Mouse (Mus musculus) lung, postnatal 0 days (tissue): Measurements from ENCODE around the gene Pkig. TPM values are rescaled to one million over a fixed set of nuclear protein-coding genes. Genes with fewer than 3 reads are reported as not detected.

Experiments used
- ATAC-seq: fragments of 200-750 bp; cut with Nextera tagmentation; 2 replicates; pipeline ENCODE4 v1.8.0; 2017; ENCODE audit warnings: moderate library complexity
- DNase-seq: peaks from one replicate; pipeline ENCODE4 v3.0.0-alpha.2; 2016; ENCODE audit warnings: low spot score
- H3K27ac ChIP-seq: fragments of 300-500 bp; sonication (generic); 2 replicates; pipeline ENCODE4 v1.5.1; 2014; ENCODE audit warnings: antibody characterized with exemption, mild to moderate bottlenecking, low read length, mixed read lengths
- H3K27me3 ChIP-seq: fragments of 300-500 bp; sonication (generic); replicated peaks from 2 replicates; pipeline ENCODE4 v1.6.1; 2014; ENCODE audit warnings: low read length, mixed read lengths; ENCODE audit not compliant: insufficient read depth
- H3K36me3 ChIP-seq: fragments of 300-500 bp; sonication (generic); 2 replicates; pipeline ENCODE4 v1.6.1; 2014; ENCODE audit warnings: low read length, mixed read lengths; ENCODE audit not compliant: insufficient read depth
- H3K4me1 ChIP-seq: fragments of 300-500 bp; sonication (generic); 2 replicates; pipeline ENCODE4 v1.6.1; 2014; ENCODE audit warnings: antibody characterized with exemption, low read depth, low read length, mixed read lengths; ENCODE audit not compliant: insufficient read depth
- H3K4me2 ChIP-seq: fragments of 300-500 bp; sonication (generic); replicated peaks from 2 replicates; pipeline ENCODE4 v1.6.1; 2014; ENCODE audit warnings: low read depth, mild to moderate bottlenecking, low read length, moderate library complexity, mixed read lengths
- H3K4me3 ChIP-seq: fragments of 300-500 bp; sonication (generic); 2 replicates; pipeline ENCODE4 v1.5.1; 2014; ENCODE audit warnings: low read depth, low read length
- H3K9ac ChIP-seq: fragments of 300-500 bp; sonication (generic); replicated peaks from 2 replicates; pipeline ENCODE4 v1.6.1; 2014; ENCODE audit warnings: low read depth, mild to moderate bottlenecking
- H3K9me3 ChIP-seq: fragments of 300-500 bp; sonication (generic); 2 replicates; pipeline ENCODE4 v1.6.1; 2016; ENCODE audit warnings: low read length, mixed read lengths
- CTCF ChIP-seq: IDR thresholded peaks from 2 replicates; pipeline ENCODE4 v1.5.1; 2016; ENCODE audit warnings: antibody characterized with exemption, mild to moderate bottlenecking
- EP300 ChIP-seq: IDR thresholded peaks from 2 replicates; pipeline ENCODE4 v1.6.1; 2016; ENCODE audit warnings: antibody characterized with exemption, mild to moderate bottlenecking, control low read depth
- WGBS: fragments of 180-500 bp; shearing (Covaris S2); extraction: QIAGEN DNeasy Blood & Tissue Kit; methylation state at CpG from one replicate; pipeline ENCODE4 v1.1.7; 2014; 5-methylcytosine and 5-hydroxymethylcytosine counted together
- polyA plus RNA-seq: library from polyadenylated mRNA; unstranded; fragments of >200 nt; fragmentation: Nextera tagmentation; extraction: Ambion mirVana; gene quantifications from 2 replicates; pipeline ENCODE4 v1.2.1, GENCODE M21; 2015

Pkig gene
- polyA plus RNA-seq, 1 experiment from 2014 or later = 106 TPM

DNA sequence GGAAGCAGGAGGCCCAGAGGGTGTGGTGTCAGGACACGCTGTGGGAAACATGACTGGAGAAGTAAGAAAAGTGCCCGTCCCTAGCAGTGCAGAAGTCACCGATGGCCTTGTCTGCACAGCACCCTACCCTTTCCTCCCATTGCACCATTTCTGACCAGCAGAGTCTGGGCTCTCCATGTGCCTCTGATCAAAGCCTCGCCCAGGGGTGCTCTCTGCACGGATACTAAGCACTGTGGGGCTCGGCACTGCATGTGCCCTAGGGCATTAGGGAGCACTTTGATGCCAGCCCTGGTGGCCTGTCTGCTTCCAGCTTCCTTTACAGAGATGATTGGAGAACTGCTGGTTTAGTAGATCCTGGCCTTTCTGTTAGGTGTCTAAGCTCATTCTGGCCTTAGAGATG, 54.7 kb downstream of the Pkig start:
- Histone ChIP-seq H3K4me3 (no peak overlapping the region), H3K27ac (no peak overlapping the region), H3K4me1 (peaks cover 5% of the 10 kb centered on the region; the same call in 1 of the 2 replicates), H3K9ac (no peak overlapping the region), H3K36me3 (no peaks in the 10 kb centered on the region), H3K9me3 (no peaks in the 10 kb centered on the region), H3K4me2 (no peak overlapping the region), H3K27me3 (no peaks in the 10 kb centered on the region)
- WGBS = 80% methylated on average over 6 of the region's 6 CpGs
- DNase-seq (no peak), ATAC-seq (no peak)
- TF ChIP-seq EP300 (no peak), CTCF (no peak)

GRCm38 (mm10) chr2:163713340-163713739, 55.2 kb downstream of the Pkig start:
- no peak for DNase-seq
- Histone ChIP-seq H3K27ac (0 out of 2 replicates have a peak overlapping the region, but pooled peaks have one; percentile 43), H3K4me3 (no peak overlapping the region), H3K4me2 (no peak overlapping the region), H3K4me1 (peaks cover 5% of the 10 kb centered on the region; the same call in 1 of the 2 replicates), H3K36me3 (no peaks in the 10 kb centered on the region), H3K9me3 (no peaks in the 10 kb centered on the region), H3K27me3 (no peaks in the 10 kb centered on the region), H3K9ac (no peak overlapping the region)
- no peak for ATAC-seq
- 67% methylated on average over 3 of the region's 3 CpGs for WGBS
- TF ChIP-seq EP300 (no peak), CTCF (no peak)

DNA sequence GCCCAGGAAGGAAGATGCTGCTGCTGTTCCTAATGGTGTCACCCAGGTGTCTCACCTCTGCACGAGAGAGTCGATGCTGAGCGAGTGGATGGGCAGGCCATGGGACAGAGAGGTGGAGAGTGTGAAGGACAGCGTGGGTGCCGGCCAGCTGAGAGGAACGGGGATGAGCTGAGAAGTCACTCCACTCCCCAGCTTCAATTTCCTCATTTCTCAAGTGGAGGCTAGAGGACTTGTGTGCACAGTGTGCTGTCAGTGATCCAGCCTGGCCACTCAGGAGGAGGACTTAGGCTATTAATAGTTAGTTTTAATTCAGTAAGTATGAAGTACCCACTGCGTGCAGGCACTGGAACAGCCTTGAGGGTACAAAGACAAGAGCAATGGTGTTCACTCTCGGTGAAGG, 58.3 kb downstream of the Pkig start:
- no peak overlapping the region; the same call in 1 of the 2 replicates for H3K27ac ChIP-seq
- H3K9ac ChIP-seq = no peak overlapping the region
- DNase-seq (peak; percentile 49), ATAC-seq (peak; percentile 32)
- TF ChIP-seq EP300 (no peak), CTCF (no peak)
- H3K27me3 ChIP-seq = no peaks in the 10 kb centered on the region
- WGBS = 42% methylated on average over 8 of the region's 8 CpGs
- H3K36me3 ChIP-seq = no peaks in the 10 kb centered on the region
- H3K4me3 ChIP-seq = no peak overlapping the region
- H3K4me2 ChIP-seq = no peak overlapping the region
- no peaks in the 10 kb centered on the region for H3K9me3 ChIP-seq
- peaks cover 5% of the 10 kb centered on the region; the same call in 1 of the 2 replicates for H3K4me1 ChIP-seq

GRCm38 (mm10) chr2:163716853-163717252, 58.7 kb downstream of the Pkig start:
- Histone ChIP-seq H3K27me3 (no peaks in the 10 kb centered on the region), H3K9me3 (no peaks in the 10 kb centered on the region), H3K27ac (no peak overlapping the region), H3K36me3 (no peaks in the 10 kb centered on the region), H3K4me1 (peaks cover 5% of the 10 kb centered on the region; the same call in 1 of the 2 replicates), H3K9ac (no peak overlapping the region), H3K4me3 (no peak overlapping the region), H3K4me2 (no peak overlapping the region)
- WGBS = 34% methylated on average over 6 of the region's 6 CpGs
- DNase-seq = no peak
- TF ChIP-seq CTCF (no peak), EP300 (no peak)
- no peak for ATAC-seq

- H3K9ac ChIP-seq = no peak overlapping the region
- DNase-seq (no peak), ATAC-seq (no peak)
- H3K36me3 ChIP-seq = no peaks in the 10 kb centered on the region
- no peak overlapping the region for H3K27ac ChIP-seq
- 20% methylated on average over 2 of the region's 2 CpGs for WGBS
- H3K4me2 ChIP-seq = no peak overlapping the region
- no peaks in the 10 kb centered on the region for H3K9me3 ChIP-seq
- TF ChIP-seq EP300 (no peak), CTCF (no peak)
- peaks cover 5% of the 10 kb centered on the region; the same call in 1 of the 2 replicates for H3K4me1 ChIP-seq
- H3K4me3 ChIP-seq = no peak overlapping the region
- H3K27me3 ChIP-seq = no peaks in the 10 kb centered on the region
These were observed 60.3 kb downstream of the Pkig start for GRCm38 (mm10) chr2:163718526-163718925.

DNA sequence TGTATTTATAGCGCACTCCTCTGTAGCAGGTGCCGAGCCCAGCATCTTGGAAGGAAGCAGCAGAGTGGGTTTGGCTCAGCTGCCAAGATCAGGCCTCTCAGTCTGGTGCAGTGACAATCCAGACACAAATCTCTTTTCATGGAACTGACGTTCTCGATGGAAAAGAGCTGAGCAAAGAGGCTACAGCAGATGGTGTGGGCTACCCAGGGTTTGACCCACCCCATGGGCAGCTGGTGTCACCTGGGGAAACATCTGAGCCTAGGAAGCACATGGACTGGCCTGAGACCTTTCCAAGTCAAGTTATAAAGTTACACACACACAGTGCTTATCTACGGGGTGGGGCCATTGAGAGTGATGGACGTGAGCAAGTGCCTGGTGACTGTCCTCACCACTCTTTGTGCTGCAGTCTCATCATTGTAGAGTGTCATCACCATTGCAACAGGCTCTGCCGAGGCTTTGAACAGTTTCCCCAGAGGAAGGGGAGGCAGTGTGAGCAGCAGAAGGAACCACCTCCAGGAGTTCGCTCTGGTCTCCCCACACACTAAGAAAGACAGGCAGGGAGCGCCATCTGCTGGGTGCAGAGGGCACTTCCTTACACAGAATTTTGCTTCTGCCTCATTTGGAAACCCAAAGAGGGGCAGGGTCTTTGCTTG, 60.9 kb downstream of the Pkig start:
- WGBS = 32% methylated on average over 9 of the region's 9 CpGs
- Histone ChIP-seq H3K4me3 (no peak overlapping the region), H3K9ac (no peak overlapping the region), H3K27ac (no peak overlapping the region), H3K4me2 (0 out of 2 replicates have a peak overlapping the region, but pooled peaks have one; percentile 1), H3K9me3 (no peaks in the 10 kb centered on the region), H3K36me3 (no peaks in the 10 kb centered on the region), H3K4me1 (peaks cover 5% of the 10 kb centered on the region; the same call in 1 of the 2 replicates), H3K27me3 (no peaks in the 10 kb centered on the region)
- ATAC-seq (peak; percentile 84), DNase-seq (peak; percentile 92)
- TF ChIP-seq CTCF (peak; percentile 98), EP300 (no peak)
